Mouse (Mus musculus) intestine, embryonic 16.5 days (tissue): ENCODE results near the gene Kif12. TPM values are rescaled to one million over a fixed set of nuclear protein-coding genes. Genes with fewer than 3 reads are reported as not detected.

Experiments
- ATAC-seq: fragments of 200-750 bp; cut with Nextera tagmentation; 2 replicates; pipeline ENCODE4 v1.8.0; 2017; ENCODE audit warnings: moderate TSS enrichment, moderate library complexity
- H3K27ac ChIP-seq: fragments of 300-500 bp; sonication (generic); 2 replicates; pipeline ENCODE4 v1.5.1; 2014; ENCODE audit warnings: mild to moderate bottlenecking, low read length
- H3K27me3 ChIP-seq: fragments of 300-500 bp; sonication (generic); replicated peaks from 2 replicates; pipeline ENCODE4 v1.6.1; 2014; ENCODE audit warnings: low read length, control low read depth, mixed read lengths; ENCODE audit not compliant: control insufficient read depth, insufficient read depth
- H3K36me3 ChIP-seq: fragments of 300-500 bp; sonication (generic); 2 replicates; pipeline ENCODE4 v1.6.1; 2014; ENCODE audit warnings: low read length, control low read depth; ENCODE audit not compliant: control insufficient read depth, insufficient read depth
- H3K4me1 ChIP-seq: fragments of 300-500 bp; sonication (generic); 2 replicates; pipeline ENCODE4 v1.6.1; 2014; ENCODE audit warnings: low read length, control low read depth, mixed read lengths; ENCODE audit not compliant: control insufficient read depth, insufficient read depth
- H3K4me2 ChIP-seq: fragments of 300-500 bp; sonication (generic); 2 replicates; pipeline ENCODE4 v1.6.1; 2014; ENCODE audit warnings: low read depth, low read length, control low read depth
- H3K4me3 ChIP-seq: fragments of 300-500 bp; sonication (generic); 2 replicates; pipeline ENCODE4 v1.5.1; 2014; ENCODE audit warnings: mild to moderate bottlenecking, low read length
- H3K9ac ChIP-seq: fragments of 300-500 bp; sonication (generic); 2 replicates; pipeline ENCODE4 v1.6.1; 2014; ENCODE audit warnings: low read depth, low read length
- H3K9me3 ChIP-seq: fragments of 300-500 bp; sonication (generic); 2 replicates; pipeline ENCODE4 v1.6.1; 2016; ENCODE audit warnings: low read length, control low read depth; ENCODE audit not compliant: control insufficient read depth
- WGBS: fragments of 180-500 bp; shearing (Covaris S2); extraction: QIAGEN DNeasy Blood & Tissue Kit; methylation state at CpG from one replicate; pipeline ENCODE4 v1.1.7; 2014; 5-methylcytosine and 5-hydroxymethylcytosine counted together
- polyA plus RNA-seq: library from polyadenylated mRNA; unstranded; fragments of >200 nt; fragmentation: Nextera tagmentation; extraction: Ambion mirVana; gene quantifications from 2 replicates; pipeline ENCODE4 v1.2.1, GENCODE M21; 2015

Kif12 gene
- 98.5 and 102 TPM in 2 replicates for polyA plus RNA-seq

- no peaks in the 10 kb centered on the region for H3K9me3 ChIP-seq
- no peaks in the 10 kb centered on the region for H3K36me3 ChIP-seq
- peaks cover 7% of the 10 kb centered on the region for H3K4me1 ChIP-seq
- 56% methylated on average over 4 of the region's 4 CpGs for WGBS
- H3K4me3 ChIP-seq: peak within 1 kb of the TSS; percentile 50
- no peaks in the 10 kb centered on the region for H3K27me3 ChIP-seq
- H3K4me2 ChIP-seq: peak within 1 kb of the TSS; percentile 52
- H3K27ac ChIP-seq: peak within 1 kb of the TSS; percentile 85
- H3K9ac ChIP-seq: peak within 1 kb of the TSS; percentile 69
- peak; percentile 97 for ATAC-seq
These were observed at the start of gene Kif12 for GRCm38 (mm10) chr4:63171969-63172685. Kif12 (minus strand) TSS chr4:63172131.

GRCm38 (mm10) chr4:63221096-63221958 lies 49.4 kb upstream of the Kif12 start:
- H3K27me3 ChIP-seq: no peaks in the 10 kb centered on the region
- H3K4me3 ChIP-seq: no peak overlapping the region
- no peak overlapping the region for H3K4me2 ChIP-seq
- H3K27ac ChIP-seq: no peak overlapping the region
- no peaks in the 10 kb centered on the region for H3K9me3 ChIP-seq
- no peak for ATAC-seq
- 78% methylated on average over 15 of the region's 15 CpGs for WGBS
- no peak overlapping the region for H3K9ac ChIP-seq
- H3K36me3 ChIP-seq: peaks cover 12% of the 10 kb centered on the region; the same call in 1 of the 2 replicates
- peaks cover 19% of the 10 kb centered on the region for H3K4me1 ChIP-seq

- Histone ChIP-seq H3K36me3 (peaks cover 5% of the 10 kb centered on the region; the same call in 1 of the 2 replicates), H3K4me3 (no peak overlapping the region), H3K27ac (no peak overlapping the region), H3K9ac (no peak overlapping the region), H3K27me3 (no peaks in the 10 kb centered on the region), H3K4me1 (peaks cover 19% of the 10 kb centered on the region), H3K9me3 (no peaks in the 10 kb centered on the region), H3K4me2 (no peak overlapping the region)
- WGBS: 74% methylated on average over 6 of the region's 6 CpGs
- no peak for ATAC-seq
These were observed 47.7 kb upstream of the Kif12 start for GRCm38 (mm10) chr4:63219635-63220034.

- H3K4me3 ChIP-seq: no peak overlapping the region
- H3K36me3 ChIP-seq: no peaks in the 10 kb centered on the region
- no peak overlapping the region for H3K27ac ChIP-seq
- no peak overlapping the region for H3K4me2 ChIP-seq
- H3K9me3 ChIP-seq: no peaks in the 10 kb centered on the region
- H3K4me1 ChIP-seq: peaks cover 23% of the 10 kb centered on the region
- no peak overlapping the region for H3K9ac ChIP-seq
- WGBS: 85% methylated on average over 3 of the region's 3 CpGs
- no peak for ATAC-seq
- H3K27me3 ChIP-seq: no peaks in the 10 kb centered on the region
These were observed 47.1 kb upstream of the Kif12 start for GRCm38 (mm10) chr4:63219059-63219458.

GRCm38 (mm10) chr4:63217513-63217912 lies 45.6 kb upstream of the Kif12 start:
- H3K9ac ChIP-seq: 0 out of 2 replicates have a peak overlapping the region, but pooled peaks have one; percentile 88
- H3K4me1 ChIP-seq: peaks cover 23% of the 10 kb centered on the region
- 72% methylated on average over 6 of the region's 6 CpGs for WGBS
- peak overlapping the region; percentile 98; the same call in 1 of the 2 replicates for H3K4me2 ChIP-seq
- ATAC-seq: no peak
- no peaks in the 10 kb centered on the region for H3K36me3 ChIP-seq
- H3K9me3 ChIP-seq: no peaks in the 10 kb centered on the region
- peak overlapping the region; percentile 10; the same call in 1 of the 2 replicates for H3K27ac ChIP-seq
- no peaks in the 10 kb centered on the region for H3K27me3 ChIP-seq
- no peak overlapping the region for H3K4me3 ChIP-seq

- no peaks in the 10 kb centered on the region for H3K9me3 ChIP-seq
- peak overlapping the region; percentile 98 for H3K4me2 ChIP-seq
- H3K27me3 ChIP-seq: no peaks in the 10 kb centered on the region
- H3K4me3 ChIP-seq: peak overlapping the region; percentile 82
- H3K9ac ChIP-seq: peak overlapping the region; percentile 88
- peak; percentile 43 for ATAC-seq
- WGBS: 18% methylated on average over 9 of the region's 9 CpGs
- H3K4me1 ChIP-seq: peaks cover 22% of the 10 kb centered on the region
- H3K36me3 ChIP-seq: no peaks in the 10 kb centered on the region
- H3K27ac ChIP-seq: peak overlapping the region; percentile 74
These were observed 44.6 kb upstream of the Kif12 start for GRCm38 (mm10) chr4:63216566-63216965.

GRCm38 (mm10) chr4:63215993-63216531 lies 44.1 kb upstream of the Kif12 start:
- Histone ChIP-seq H3K4me3 (peak overlapping the region; percentile 82), H3K27me3 (no peaks in the 10 kb centered on the region), H3K4me1 (peaks cover 20% of the 10 kb centered on the region), H3K4me2 (peak overlapping the region; percentile 98), H3K27ac (peak overlapping the region; percentile 74), H3K9ac (peak overlapping the region; percentile 88), H3K9me3 (no peaks in the 10 kb centered on the region), H3K36me3 (no peaks in the 10 kb centered on the region)
- 1% methylated on average over 24 of the region's 24 CpGs for WGBS
- peak; percentile 61 for ATAC-seq

- Histone ChIP-seq H3K27me3 (no peaks in the 10 kb centered on the region), H3K9me3 (no peaks in the 10 kb centered on the region), H3K9ac (peak overlapping the region; percentile 88), H3K4me1 (peaks cover 20% of the 10 kb centered on the region), H3K27ac (peak overlapping the region; percentile 74), H3K4me3 (peak overlapping the region; percentile 82), H3K36me3 (no peaks in the 10 kb centered on the region), H3K4me2 (peak overlapping the region; percentile 98)
- ATAC-seq: peak; percentile 47
- WGBS: under 1% methylated on average over 66 of the region's 71 CpGs
These were observed 43.5 kb upstream of the Kif12 start for GRCm38 (mm10) chr4:63215185-63215992.
